Mouse (Mus musculus): ENCODE measurements around the gene Scn3a. TPM values are rescaled to one million over a fixed set of nuclear protein-coding genes. Genes with fewer than 3 reads are reported as not detected.

The Scn3a gene
- polyA plus RNA-seq, 1 experiment = 0.10 TPM

DNA sequence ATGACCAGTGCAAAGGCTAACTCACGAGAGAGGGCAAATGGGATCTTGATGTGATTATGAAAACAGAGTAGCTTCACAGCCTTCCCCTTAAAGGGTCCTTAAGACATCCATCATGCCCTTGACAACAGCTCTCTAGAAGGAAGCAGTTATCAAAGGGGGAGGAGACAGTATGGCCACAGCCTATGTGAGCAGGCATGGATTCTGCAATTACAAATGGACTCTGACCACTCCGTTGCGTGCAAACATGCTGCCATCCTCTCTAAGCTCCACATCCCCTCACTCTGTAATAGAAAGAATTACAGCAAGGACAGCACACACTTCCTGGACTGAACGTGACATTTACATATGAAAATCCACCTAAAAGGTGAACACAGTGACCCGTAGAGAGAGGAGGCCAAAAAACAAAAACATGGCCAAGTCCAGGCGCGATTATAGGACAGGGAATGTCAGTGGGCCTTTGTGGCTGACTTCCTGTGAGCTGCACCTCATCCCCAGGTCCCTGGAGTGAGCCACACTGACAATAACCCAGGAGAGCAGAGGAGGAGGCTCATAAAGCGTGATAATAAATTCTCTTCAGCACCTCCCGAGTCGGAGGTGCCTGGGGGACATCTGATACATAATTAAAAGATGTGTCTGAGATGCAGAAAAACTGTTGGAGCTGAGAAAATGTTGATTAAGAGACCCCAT lies 24.4 kb downstream of the Scn3a start:
- no peak overlapping the region for H3K4me3 ChIP-seq (ENCODE audit: low read depth, low read length)
- H3K27ac ChIP-seq (ENCODE audit: insufficient read depth, low read depth, low read length) = no peak overlapping the region
- no peaks in the 10 kb centered on the region for H3K4me1 ChIP-seq (ENCODE audit: control insufficient read depth, insufficient read depth, insufficient read length, low read length)
- no peaks in the 10 kb centered on the region for H3K36me3 ChIP-seq (ENCODE audit: control insufficient read depth, insufficient read depth, low read length)
- no peak for TF ChIP-seq POLR2A (IDR thresholded peaks at IDR 0.05; ENCODE audit: low read depth, low read length)
- no peak for TF ChIP-seq CTCF (IDR thresholded peaks at IDR 0.05; ENCODE audit: extremely low read depth, insufficient read length, insufficient replicate concordance, low read depth, low read length)
- 49% methylated on average over 10 of the region's 10 CpGs for WGBS
- no peaks in the 10 kb centered on the region for H3K27me3 ChIP-seq (ENCODE audit: control insufficient read depth, insufficient read depth, low read length)

DNA sequence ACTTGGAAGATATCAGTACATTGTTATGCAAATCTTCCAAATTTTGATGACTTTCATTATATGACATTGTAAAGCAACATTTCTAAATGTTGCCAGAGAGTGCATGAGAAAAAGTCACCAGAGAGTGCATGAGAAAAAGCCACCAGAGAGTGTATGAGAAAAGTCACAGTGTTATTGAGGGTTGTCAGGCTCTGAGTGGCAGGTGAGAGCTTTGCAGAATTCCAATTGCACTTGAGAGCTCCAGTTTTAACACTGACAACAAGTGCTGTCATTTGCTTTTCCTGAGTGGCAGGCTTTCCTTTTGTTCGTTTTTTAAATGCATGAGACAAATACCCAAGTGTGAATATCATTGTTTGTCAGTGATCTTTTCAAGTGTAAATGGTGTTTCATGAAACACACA lies 25.6 kb downstream of the Scn3a start:
- H3K4me1 ChIP-seq (ENCODE audit: control insufficient read depth, insufficient read depth, insufficient read length, low read length) = no peaks in the 10 kb centered on the region
- WGBS = 66% methylated on average over 1 of the region's 1 CpGs
- H3K27me3 ChIP-seq (ENCODE audit: control insufficient read depth, insufficient read depth, low read length) = no peaks in the 10 kb centered on the region
- H3K27ac ChIP-seq (ENCODE audit: insufficient read depth, low read depth, low read length) = no peak overlapping the region
- no peaks in the 10 kb centered on the region for H3K36me3 ChIP-seq (ENCODE audit: control insufficient read depth, insufficient read depth, low read length)
- no peak overlapping the region for H3K4me3 ChIP-seq (ENCODE audit: low read depth, low read length)
- no peak for TF ChIP-seq CTCF (IDR thresholded peaks at IDR 0.05; ENCODE audit: extremely low read depth, insufficient read length, insufficient replicate concordance, low read depth, low read length)

DNA sequence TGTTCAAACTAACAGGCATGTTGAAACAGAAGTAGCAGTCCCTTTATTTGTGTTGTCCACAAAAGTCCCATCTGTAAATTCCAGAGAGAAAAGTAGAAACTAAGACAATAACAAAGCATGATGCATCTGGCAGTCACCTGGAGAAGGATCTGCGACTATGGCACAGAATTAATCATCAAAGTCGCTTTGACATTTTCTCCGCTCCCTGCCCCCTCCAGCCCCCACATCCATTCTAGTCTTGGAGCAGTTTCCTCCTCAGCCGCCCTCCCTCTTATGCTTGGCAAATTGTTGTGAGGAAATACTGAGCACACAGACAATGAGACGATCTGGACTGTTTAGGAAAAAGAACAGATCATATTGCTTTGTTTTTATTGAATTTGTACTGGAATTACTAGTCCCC lies 29.0 kb downstream of the Scn3a start:
- TF ChIP-seq CTCF (IDR thresholded peaks at IDR 0.05; ENCODE audit: extremely low read depth, insufficient read length, insufficient replicate concordance, low read depth, low read length) = no peak
- WGBS = 59% methylated on average over 5 of the region's 5 CpGs
- H3K27me3 ChIP-seq (ENCODE audit: control insufficient read depth, insufficient read depth, low read length) = no peaks in the 10 kb centered on the region
- no peak overlapping the region for H3K27ac ChIP-seq (ENCODE audit: insufficient read depth, low read depth, low read length)
- H3K4me3 ChIP-seq (ENCODE audit: low read depth, low read length) = no peak overlapping the region
- H3K4me1 ChIP-seq (ENCODE audit: control insufficient read depth, insufficient read depth, insufficient read length, low read length) = no peaks in the 10 kb centered on the region
- no peaks in the 10 kb centered on the region for H3K36me3 ChIP-seq (ENCODE audit: control insufficient read depth, insufficient read depth, low read length)

DNA sequence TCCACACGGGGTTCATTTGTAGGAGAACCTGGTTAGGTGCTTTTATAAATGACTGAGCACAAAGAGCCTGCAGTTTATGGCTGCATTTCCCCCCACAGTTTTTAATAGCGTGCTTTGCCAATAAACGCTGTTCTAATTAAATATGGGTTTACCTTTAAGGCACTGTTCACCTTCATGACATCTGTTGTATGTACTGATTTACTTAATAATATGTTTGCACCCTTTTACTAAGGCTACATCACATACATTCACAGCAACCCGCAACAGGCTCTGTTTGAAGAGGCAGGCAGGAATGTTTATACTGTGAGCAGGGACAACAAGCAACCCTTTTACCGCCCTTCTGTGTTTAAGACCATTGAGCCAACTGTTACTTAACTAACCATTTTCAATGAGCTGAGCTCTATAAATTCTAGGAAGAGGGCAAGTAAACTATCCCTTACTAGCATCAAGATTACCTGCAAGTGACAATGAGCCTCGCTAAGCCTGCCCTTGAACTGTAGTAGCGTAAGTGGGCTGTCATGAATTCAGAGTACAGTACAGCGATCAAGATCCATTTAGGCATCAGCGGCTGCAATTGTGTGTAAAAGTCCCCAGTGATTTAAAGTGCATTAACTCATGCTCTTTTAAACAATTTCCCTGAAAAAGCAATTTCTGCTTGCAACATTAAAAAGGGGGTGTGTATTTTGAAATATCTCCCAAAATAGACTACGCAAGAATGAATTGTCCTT lies 35.1 kb downstream of the Scn3a start:
- no peak for TF ChIP-seq CTCF (IDR thresholded peaks at IDR 0.05; ENCODE audit: extremely low read depth, insufficient read length, insufficient replicate concordance, low read depth, low read length)
- no peak for TF ChIP-seq POLR2A (IDR thresholded peaks at IDR 0.05; ENCODE audit: low read depth, low read length)
- H3K4me3 ChIP-seq (ENCODE audit: low read depth, low read length) = no peak overlapping the region
- H3K4me1 ChIP-seq (ENCODE audit: control insufficient read depth, insufficient read depth, insufficient read length, low read length) = no peaks in the 10 kb centered on the region
- H3K36me3 ChIP-seq (ENCODE audit: control insufficient read depth, insufficient read depth, low read length) = no peaks in the 10 kb centered on the region
- 73% methylated on average over 10 of the region's 10 CpGs for WGBS
- no peaks in the 10 kb centered on the region for H3K27me3 ChIP-seq (ENCODE audit: control insufficient read depth, insufficient read depth, low read length)
- no peak overlapping the region for H3K27ac ChIP-seq (ENCODE audit: insufficient read depth, low read depth, low read length)

GRCm38 (mm10) chr2:65529148-65529547 lies 38.3 kb downstream of the Scn3a start:
- Histone ChIP-seq H3K27me3 (ENCODE audit: control insufficient read depth, insufficient read depth, low read length) (no peaks in the 10 kb centered on the region), H3K4me3 (ENCODE audit: low read depth, low read length) (no peak overlapping the region), H3K4me1 (ENCODE audit: control insufficient read depth, insufficient read depth, insufficient read length, low read length) (no peaks in the 10 kb centered on the region), H3K27ac (ENCODE audit: insufficient read depth, low read depth, low read length) (no peak overlapping the region), H3K36me3 (ENCODE audit: control insufficient read depth, insufficient read depth, low read length) (no peaks in the 10 kb centered on the region)
- WGBS = 34% methylated on average over 5 of the region's 5 CpGs
- TF ChIP-seq CTCF (IDR thresholded peaks at IDR 0.05; ENCODE audit: extremely low read depth, insufficient read length, insufficient replicate concordance, low read depth, low read length) (no peak), POLR2A (IDR thresholded peaks at IDR 0.05; ENCODE audit: low read depth, low read length) (no peak)

- TF ChIP-seq POLR2A (IDR thresholded peaks at IDR 0.05; ENCODE audit: low read depth, low read length) = no peak
- TF ChIP-seq CTCF (IDR thresholded peaks at IDR 0.05; ENCODE audit: extremely low read depth, insufficient read length, insufficient replicate concordance, low read depth, low read length) = no peak
- H3K4me3 ChIP-seq (ENCODE audit: low read depth, low read length) = no peak overlapping the region
- no peaks in the 10 kb centered on the region for H3K4me1 ChIP-seq (ENCODE audit: control insufficient read depth, insufficient read depth, insufficient read length, low read length)
- WGBS = 60% methylated on average over 6 of the region's 6 CpGs
- no peaks in the 10 kb centered on the region for H3K36me3 ChIP-seq (ENCODE audit: control insufficient read depth, insufficient read depth, low read length)
- H3K27me3 ChIP-seq (ENCODE audit: control insufficient read depth, insufficient read depth, low read length) = no peaks in the 10 kb centered on the region
- no peak overlapping the region for H3K27ac ChIP-seq (ENCODE audit: insufficient read depth, low read depth, low read length)
Observed at GRCm38 (mm10) chr2:65516703-65517102, 50.7 kb downstream of the Scn3a start.

DNA sequence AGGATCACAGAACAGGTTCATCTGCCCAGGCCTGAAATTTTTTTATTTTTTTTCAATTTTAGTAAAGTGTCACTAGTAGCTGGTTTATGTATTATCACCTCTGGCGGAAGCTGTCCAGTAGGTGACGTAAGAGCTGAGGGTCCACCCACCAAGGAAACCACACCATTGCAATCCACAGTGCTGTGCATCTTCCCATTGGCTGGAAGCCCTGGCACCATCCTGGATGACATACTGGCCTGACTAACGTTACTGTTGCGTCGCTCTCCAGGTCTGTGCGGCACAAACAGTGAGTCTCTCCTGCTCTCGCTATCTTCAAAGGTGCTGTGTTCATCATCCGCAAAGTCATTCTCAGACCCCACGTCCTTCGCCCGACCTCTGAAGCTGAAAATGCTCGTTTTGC lies 59.2 kb downstream of the Scn3a start:
- no peak overlapping the region for H3K27ac ChIP-seq (ENCODE audit: insufficient read depth, low read depth, low read length)
- no peaks in the 10 kb centered on the region for H3K36me3 ChIP-seq (ENCODE audit: control insufficient read depth, insufficient read depth, low read length)
- 79% methylated on average over 12 of the region's 12 CpGs for WGBS
- no peaks in the 10 kb centered on the region for H3K4me1 ChIP-seq (ENCODE audit: control insufficient read depth, insufficient read depth, insufficient read length, low read length)
- no peak overlapping the region for H3K4me3 ChIP-seq (ENCODE audit: low read depth, low read length)
- H3K27me3 ChIP-seq (ENCODE audit: control insufficient read depth, insufficient read depth, low read length) = no peaks in the 10 kb centered on the region
- TF ChIP-seq CTCF (IDR thresholded peaks at IDR 0.05; ENCODE audit: extremely low read depth, insufficient read length, insufficient replicate concordance, low read depth, low read length) = no peak
- no peak for TF ChIP-seq POLR2A (IDR thresholded peaks at IDR 0.05; ENCODE audit: low read depth, low read length)
